Mouse (Mus musculus) midbrain, embryonic 12.5 days (tissue): ENCODE data around the gene Mtmr4. TPM values are rescaled to one million over a fixed set of nuclear protein-coding genes. Genes with fewer than 3 reads are reported as not detected.

Experiments used
- polyA plus RNA-seq: library from polyadenylated mRNA; unstranded; fragments of >200 nt; fragmentation: Nextera tagmentation; extraction: Ambion mirVana; gene quantifications from 2 replicates; pipeline ENCODE4 v1.2.1, GENCODE M21; 2016

The Mtmr4 gene
- polyA plus RNA-seq, 1 experiment from 2014 or later = 76.9 TPM

Other genes with a start within 250 kb of the Mtmr4 start
- gene Ppm1e, start 233.1 kb upstream of the Mtmr4 start, polyA plus RNA-seq = 19.4 and 22.4 TPM in 2 replicates
- 9.8 and 12.0 TPM in 2 replicates for gene Rad51c, start 187.2 kb upstream of the Mtmr4 start, polyA plus RNA-seq
- gene Tex14, start 187.1 kb upstream of the Mtmr4 start, polyA plus RNA-seq = 0.60 TPM in 1 of 2 replicates, not detected in the other
- gene Gm11492, start 25.5 kb upstream of the Mtmr4 start, polyA plus RNA-seq = not detected in 2 replicates
- 12.5 and 14.3 TPM in 2 replicates for gene Sept4, start 23.3 kb upstream of the Mtmr4 start, polyA plus RNA-seq
- gene Hsf5, start 25.0 kb downstream of the Mtmr4 start, polyA plus RNA-seq = 0.36 and 0.38 TPM in 2 replicates
- gene Rnf43, start 70.6 kb downstream of the Mtmr4 start, polyA plus RNA-seq = 0.93 and 1.5 TPM in 2 replicates
- 139 and 145 TPM in 2 replicates for gene Supt4a, start 145.4 kb downstream of the Mtmr4 start, polyA plus RNA-seq
- gene Tspoap1, start 168.4 kb downstream of the Mtmr4 start, polyA plus RNA-seq = 40.6 and 43.5 TPM in 2 replicates
- 0.97 and 1.2 TPM in 2 replicates for gene Mpo, start 201.4 kb downstream of the Mtmr4 start, polyA plus RNA-seq
- gene Lpo, start 236.1 kb downstream of the Mtmr4 start, polyA plus RNA-seq = 0.99 and 1.0 TPM in 2 replicates